Mouse (Mus musculus): ENCODE measurements at regions not wholly inside any gene's neighbourhood (a gene's known extent, or its start where the extent isn't known, plus 50 kb on each side); places are given as distances from the start of the nearest gene placed in this dataset.

DNA sequence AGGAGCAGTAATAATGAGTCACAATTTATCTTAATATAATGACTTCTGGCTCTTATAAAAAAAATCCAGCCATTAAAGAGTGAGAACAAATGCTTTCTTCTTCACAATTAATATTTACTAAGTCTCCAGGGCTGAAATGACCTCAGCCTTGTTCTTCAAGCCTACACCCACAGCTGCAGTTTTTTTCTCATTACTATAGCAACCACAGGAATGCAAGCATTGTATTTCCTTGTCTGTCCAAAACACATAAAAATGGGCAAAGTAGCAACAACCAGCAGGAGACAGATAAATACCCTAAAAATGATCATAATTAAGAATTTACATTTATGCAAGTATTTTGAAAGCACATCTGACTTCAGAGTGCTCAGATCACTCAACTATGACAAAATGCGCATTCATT lies 76.5 kb upstream of the Ferd3l start:
- TF ChIP-seq CTCF (IDR thresholded peaks at IDR 0.05) (no peak), EP300 (IDR thresholded peaks at IDR 0.05) (no peak)
